Mouse (Mus musculus): ENCODE data around the gene Rpl24.
"Not testable (repeated sequence)": the region's sequence is repeated elsewhere in the genome, so short reads cannot be mapped to it uniquely, and the experiment has no call there.

Rpl24 gene

DNA sequence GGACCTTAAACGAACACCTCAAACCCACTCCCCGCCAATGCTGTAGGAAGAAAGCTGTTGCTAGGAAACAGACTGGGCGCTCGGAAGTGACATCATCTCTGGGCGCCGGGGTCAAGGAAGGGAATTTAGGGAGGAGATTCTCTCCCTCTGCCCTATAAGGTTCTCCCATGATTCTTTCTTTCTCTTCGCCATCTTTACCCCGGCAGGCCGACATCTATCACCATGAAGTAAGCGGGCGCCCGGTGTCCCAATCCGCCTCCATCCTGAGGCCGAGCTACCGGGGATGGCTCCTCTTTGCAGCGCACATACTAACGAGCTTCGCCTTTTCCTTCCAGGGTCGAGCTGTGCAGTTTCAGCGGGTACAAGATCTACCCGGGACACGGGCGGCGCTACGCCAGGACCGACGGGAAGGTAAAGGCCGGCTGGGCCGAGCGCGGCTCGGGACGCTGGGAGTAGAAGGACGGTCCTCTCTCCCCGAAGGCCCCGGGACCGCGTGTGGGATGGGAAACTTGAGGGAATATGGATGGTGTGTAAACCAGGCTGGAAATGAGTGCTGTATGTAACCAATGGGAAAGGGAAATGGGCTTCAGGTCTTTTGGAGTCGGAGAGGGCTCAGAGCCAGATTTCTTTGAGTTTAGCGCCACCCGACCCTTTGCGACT is at the start of gene Rpl24:
Gene Rpl24, plus strand, starts transcription at position 64 of the 660 bp plus-strand sequence.
- DNase-seq (ENCODE audit: low read depth, low spot score), result peak; percentile 78

- no peak for DNase-seq (ENCODE audit: low read depth, low spot score)
These were observed 44.0 kb upstream of the Rpl24 start for GRCm38 (mm10) chr16:55922079-55922478.

DNA sequence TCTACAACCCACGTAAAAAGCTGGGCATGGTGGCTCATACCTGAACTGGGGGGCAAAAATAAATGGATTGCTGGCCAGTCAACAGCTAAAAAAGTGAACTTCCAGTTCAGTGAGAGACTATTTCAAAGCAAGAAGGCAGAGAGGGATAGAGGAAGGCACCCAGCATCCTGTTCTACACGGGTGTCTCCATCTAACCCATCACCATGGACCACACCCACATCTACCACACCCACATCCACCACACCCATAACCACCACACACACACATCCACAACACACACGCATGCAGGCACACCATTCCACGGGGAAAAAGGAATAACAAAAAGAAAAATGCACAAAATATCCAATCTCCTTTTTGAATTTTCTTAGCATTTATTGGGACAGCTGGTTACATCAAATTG is 42.1 kb upstream of the Rpl24 start:
- DNase-seq (ENCODE audit: low read depth, low spot score), result no peak

- no peak for DNase-seq (ENCODE audit: low read depth, low spot score)
These were observed 32.3 kb upstream of the Rpl24 start for GRCm38 (mm10) chr16:55933681-55934343.

DNA sequence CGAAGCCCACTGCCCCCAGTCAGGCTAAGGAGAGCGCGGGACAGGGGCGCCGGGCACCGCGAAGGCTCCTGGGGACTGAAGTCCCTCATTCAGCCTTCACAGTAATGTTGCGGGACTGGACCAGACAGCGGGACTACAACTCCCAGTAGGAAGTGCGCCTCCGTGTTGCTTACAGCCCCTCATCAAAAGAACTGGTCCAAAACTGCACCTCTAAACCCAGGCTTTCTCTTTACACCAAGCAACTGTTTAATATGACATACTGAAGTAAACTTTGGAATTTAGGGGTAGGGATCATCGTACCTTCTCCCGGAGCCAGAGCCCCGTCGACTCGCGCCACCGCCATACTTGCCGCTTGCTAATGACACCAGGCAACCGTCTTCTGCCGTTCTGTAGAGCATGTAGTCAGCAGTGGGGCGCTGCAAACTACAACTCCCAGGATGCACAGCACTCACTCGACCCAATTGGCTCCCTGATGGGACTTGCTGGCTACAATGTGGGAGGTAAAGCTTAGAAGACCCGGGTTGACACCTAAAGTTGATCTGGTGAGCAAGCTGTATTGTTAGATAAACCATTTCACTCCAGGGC is 31.5 kb upstream of the Rpl24 start, which contains the start of gene Cep97:
Gene Cep97, minus strand, starts transcription at position 403 of the 585 bp plus-strand sequence.
- DNase-seq (ENCODE audit: low read depth, low spot score), result peak; percentile 75

- no peak for DNase-seq (ENCODE audit: low read depth, low spot score)
These were observed 27.3 kb upstream of the Rpl24 start for GRCm38 (mm10) chr16:55938761-55939160.

DNA sequence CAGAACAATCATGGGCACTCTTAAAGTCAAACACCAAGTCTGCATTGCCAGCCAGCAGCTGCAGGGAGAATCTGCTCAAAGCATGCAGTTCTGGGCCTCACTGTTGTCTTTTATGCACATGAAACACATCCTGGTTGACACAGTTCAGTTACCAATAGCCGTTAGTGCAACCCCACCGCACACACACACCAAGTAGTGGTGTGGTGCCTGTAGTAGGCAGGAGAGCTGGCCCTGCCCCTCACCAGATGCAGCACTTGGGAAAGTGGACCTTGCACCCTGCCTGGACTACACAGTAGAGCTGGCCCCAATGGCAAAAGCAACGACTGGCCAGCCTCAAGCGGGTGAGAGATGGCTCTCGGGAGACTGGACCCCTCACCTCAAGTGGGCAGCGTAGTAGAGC is 26.4 kb upstream of the Rpl24 start:
- no peak for DNase-seq (ENCODE audit: low read depth, low spot score)

DNA sequence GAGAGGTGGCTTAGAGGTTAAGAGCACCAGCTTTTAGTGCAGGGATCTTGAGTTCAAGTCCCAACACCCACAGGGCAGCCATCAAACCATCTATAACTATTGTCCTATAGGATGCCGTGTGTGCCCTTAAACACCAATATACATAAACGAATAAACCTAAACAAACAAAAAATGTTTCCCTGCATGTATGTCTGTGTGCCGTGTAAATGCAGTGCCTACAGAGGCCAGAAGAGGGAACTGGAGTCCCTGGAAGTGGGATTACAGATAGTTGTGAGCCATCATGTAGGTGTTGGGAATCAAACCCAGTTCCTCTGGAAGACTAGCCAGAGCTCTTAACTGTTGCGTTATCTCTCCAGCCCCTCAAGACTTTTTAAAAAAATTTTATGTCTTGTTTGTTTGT is 25.3 kb upstream of the Rpl24 start:
- no peak for DNase-seq (ENCODE audit: low read depth, low spot score)

GRCm38 (mm10) chr16:55947266-55947665 is 18.8 kb upstream of the Rpl24 start:
- DNase-seq (ENCODE audit: low read depth, low spot score), result no peak

GRCm38 (mm10) chr16:55947876-55948410 is 18.1 kb upstream of the Rpl24 start:
- not testable (repeated sequence) for DNase-seq (ENCODE audit: low read depth, low spot score)

GRCm38 (mm10) chr16:55948963-55949362 is 17.1 kb upstream of the Rpl24 start:
- no peak for DNase-seq (ENCODE audit: low read depth, low spot score)

- DNase-seq (ENCODE audit: low read depth, low spot score), result no peak
These were observed 15.6 kb upstream of the Rpl24 start for GRCm38 (mm10) chr16:55950462-55950861.

DNA sequence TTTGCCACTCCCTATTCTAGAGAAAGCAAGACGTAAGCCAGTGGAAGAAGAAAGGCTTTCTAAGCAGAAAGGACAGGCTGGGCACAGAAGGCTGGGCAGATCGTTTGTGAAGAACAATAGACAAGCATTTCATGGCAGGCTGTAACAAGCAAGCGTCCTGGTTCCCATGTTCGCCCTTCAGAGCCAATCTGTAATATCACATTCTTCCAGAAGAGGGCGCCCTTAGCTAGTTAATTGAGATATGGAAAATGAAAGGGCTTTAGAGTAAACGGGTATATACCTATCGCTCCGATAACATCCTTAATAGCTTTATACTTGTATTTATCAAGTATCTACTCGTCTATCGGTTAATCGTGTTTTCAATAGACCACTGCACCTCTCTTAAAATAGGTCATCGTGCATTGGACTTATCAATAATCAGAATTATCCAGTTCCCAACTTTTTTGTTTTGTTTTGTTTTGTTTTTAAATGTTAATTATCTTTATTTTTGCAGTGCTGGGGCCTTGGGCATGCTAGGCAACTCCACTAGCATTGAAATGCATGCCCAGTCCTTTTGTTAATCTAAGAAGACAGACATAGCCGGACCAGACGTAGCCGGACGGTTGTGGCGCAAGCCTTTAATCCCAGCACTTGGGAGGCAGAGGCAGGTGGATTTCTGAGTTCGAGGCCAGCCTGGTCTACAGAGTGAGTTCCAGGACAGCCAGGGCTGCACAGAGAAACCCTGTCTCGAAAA is 15.0 kb upstream of the Rpl24 start:
- peak; percentile 61 for DNase-seq (ENCODE audit: low read depth, low spot score)

DNA sequence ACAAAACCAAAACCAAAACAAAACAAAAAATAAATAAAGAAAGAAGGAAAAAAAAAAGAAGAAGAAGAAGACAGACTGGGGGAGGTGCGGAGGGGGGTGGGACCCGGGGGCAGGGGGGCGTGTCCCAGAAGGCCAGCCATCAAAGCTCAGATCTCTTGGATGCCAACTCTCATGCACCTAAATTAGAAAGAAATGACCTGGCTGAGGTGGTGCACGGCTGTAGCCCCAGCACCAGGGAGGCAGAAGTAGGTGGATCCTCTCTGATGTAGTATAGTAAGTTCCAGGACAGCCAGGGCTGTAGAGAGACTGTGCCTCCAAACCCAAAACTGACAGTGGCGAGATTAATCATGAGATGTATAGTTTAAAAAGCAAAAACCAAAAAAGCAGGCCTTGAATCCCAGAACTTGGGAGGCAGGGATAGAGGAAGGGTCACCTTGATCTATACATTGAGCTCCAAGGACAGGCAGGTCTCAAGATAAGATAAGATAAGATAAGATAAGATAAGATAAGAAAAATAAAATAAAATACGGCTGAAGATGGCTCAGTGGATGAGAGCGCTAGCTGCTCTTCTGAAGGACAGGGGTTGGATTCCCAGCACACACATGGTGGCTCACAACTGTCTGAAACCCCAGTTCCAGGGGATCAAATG is 14.3 kb upstream of the Rpl24 start:
- no peak for DNase-seq (ENCODE audit: low read depth, low spot score)

DNA sequence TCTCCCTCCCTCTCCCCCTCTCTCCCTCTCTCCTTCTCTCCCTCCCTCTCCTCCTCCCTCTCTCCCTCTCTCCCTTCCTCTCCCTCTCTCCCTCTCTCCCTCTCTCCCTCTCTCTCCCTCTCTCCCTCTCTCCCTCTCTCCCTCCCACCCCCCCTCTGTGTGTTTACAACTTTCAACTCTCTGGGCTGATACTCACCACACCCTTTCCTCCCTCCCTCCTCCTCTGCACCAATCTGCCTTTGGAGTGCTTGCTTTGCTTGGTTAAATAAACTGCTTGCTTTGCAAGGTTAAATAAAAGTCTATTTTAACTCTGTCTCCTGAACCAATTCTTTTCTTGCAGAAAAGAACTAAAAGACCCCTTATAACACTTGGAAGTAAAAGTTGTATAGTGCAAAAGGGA is 13.3 kb upstream of the Rpl24 start:
- no peak for DNase-seq (ENCODE audit: low read depth, low spot score)

DNA sequence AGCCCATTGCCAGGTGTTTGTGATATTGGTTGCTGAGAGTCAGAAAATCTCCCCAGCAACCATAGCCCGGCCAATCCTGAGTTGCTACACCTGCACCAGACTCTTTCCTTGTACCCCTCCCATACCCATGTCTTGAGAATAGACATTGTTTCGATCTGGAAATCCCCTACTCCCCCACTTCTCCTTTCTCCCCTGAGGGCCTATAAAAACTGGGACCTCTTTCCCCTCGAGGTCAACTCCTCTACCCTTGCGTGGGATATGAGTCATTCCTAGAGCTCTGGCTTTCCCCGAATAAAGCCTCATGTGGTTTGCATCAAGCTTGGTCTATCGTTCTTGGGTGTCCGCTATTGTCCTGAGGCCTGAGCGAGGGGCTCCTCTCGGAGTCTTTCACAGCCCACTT is 11.9 kb upstream of the Rpl24 start:
- not testable (repeated sequence) for DNase-seq (ENCODE audit: low read depth, low spot score)

- DNase-seq (ENCODE audit: low read depth, low spot score), result not testable (repeated sequence)
These were observed 3.0 kb upstream of the Rpl24 start for GRCm38 (mm10) chr16:55963068-55963467.

GRCm38 (mm10) chr16:55964126-55964949 is 1.7 kb upstream of the Rpl24 start:
- no peak for DNase-seq (ENCODE audit: low read depth, low spot score)

GRCm38 (mm10) chr16:55967221-55967620 is 1.1 kb downstream of the Rpl24 start:
- DNase-seq (ENCODE audit: low read depth, low spot score), result no peak

GRCm38 (mm10) chr16:55969147-55969546 is 3.1 kb downstream of the Rpl24 start:
- DNase-seq (ENCODE audit: low read depth, low spot score), result no peak

- DNase-seq (ENCODE audit: low read depth, low spot score), result no peak
These were observed 4.3 kb downstream of the Rpl24 start for GRCm38 (mm10) chr16:55970416-55970815.

Measured in WW6 (cell line).